Mouse (Mus musculus) C2C12 (cell line): Measurements from ENCODE around the gene Plin3.
A peak's percentile ranks its signal among the peaks of the same experiment; 100 is the strongest.

Experiments used
- CTCF ChIP-seq: IDR thresholded peaks from one replicate; pipeline ENCODE4 v1.5.1; 2011; ENCODE audit not compliant: control insufficient read depth, insufficient read depth, insufficient read length
- MAX ChIP-seq: IDR thresholded peaks from one replicate; pipeline ENCODE4 v1.6.1; 2011; ENCODE audit warnings: mild to moderate bottlenecking, control low read depth
- MYOD1 ChIP-seq: IDR thresholded peaks from one replicate; pipeline ENCODE4 v1.6.1; 2011; ENCODE audit warnings: low read depth; ENCODE audit not compliant: control insufficient read depth, insufficient read length
- USF1 ChIP-seq: IDR thresholded peaks from one replicate; pipeline ENCODE4 v1.6.1; 2011; ENCODE audit warnings: low read depth, mild to moderate bottlenecking, control low read depth, moderate library complexity

- TF ChIP-seq CTCF: peak; percentile 93
- TF ChIP-seq MYOD1: no peak
- TF ChIP-seq USF1: no peak
- peak; percentile 85 for TF ChIP-seq MAX
These were observed 36.8 kb downstream of the Plin3 start for GRCm38 (mm10) chr17:56255863-56256238.
